Mouse (Mus musculus): ENCODE results near the gene Elavl3.

DNA sequence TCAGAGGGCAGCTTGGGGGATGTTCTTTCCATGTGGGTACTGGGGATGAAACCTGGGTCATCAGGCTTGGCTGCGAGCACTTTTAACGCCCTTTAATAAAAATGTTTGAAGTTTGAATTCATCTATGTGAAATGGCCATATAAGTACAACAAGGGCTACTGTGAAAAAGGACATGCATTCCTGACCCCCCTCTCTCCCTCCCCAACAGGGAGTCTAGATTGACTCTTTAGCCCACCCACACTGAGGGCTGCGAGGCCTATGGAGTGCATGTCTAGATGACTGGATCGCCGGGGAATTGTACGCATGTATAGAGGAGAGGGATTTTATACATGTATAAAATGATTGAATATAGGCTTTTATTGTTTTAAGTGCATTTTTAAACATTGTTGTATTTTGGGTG, 34.2 kb upstream of the Elavl3 start:
- TF ChIP-seq TCF12 (IDR thresholded peaks at IDR 0.05; ENCODE audit: insufficient read depth, poor library complexity, severe bottlenecking) (no peak), USF1 (IDR thresholded peaks at IDR 0.05; ENCODE audit: low read depth) (no peak), POLR2A (IDR thresholded peaks at IDR 0.05; ENCODE audit: insufficient read length, low read depth) (no peak), E2F4 (IDR thresholded peaks at IDR 0.05; ENCODE audit: insufficient read depth) (no peak), POLR2AphosphoS2 (IDR thresholded peaks at IDR 0.05; ENCODE audit: insufficient read length, low read depth) (no peak), REST (IDR thresholded peaks at IDR 0.05; ENCODE audit: insufficient read depth, insufficient read length) (no peak), MAX (IDR thresholded peaks at IDR 0.05; ENCODE audit: low read depth) (no peak), CEBPB (IDR thresholded peaks at IDR 0.05; ENCODE audit: insufficient read depth, poor library complexity, severe bottlenecking) (no peak)

All from myocyte (in vitro differentiated cells).